Comparison of ENCODE assay signal across 14 mouse cellular contexts in the genomic region with DNA sequence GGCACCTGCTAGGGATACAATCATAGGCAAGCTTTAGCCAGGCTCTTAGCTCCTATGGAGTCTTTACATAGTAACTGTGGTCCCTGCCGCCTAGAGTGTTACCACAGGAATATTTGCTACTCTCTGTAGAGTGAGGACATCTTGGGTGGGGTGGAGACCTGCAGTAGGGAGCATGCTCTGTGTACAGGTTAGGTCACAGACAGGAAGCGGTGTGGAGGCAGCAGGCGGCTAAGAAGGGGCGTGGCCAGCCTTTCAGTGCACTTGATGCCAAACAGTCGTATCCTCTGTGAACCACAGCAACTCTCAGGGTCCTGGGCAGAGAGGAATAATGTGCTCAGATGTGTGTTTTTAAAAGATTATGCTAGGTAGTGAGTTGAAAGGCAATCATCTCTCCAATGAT. TPM values are rescaled to one million over a fixed set of nuclear protein-coding genes. Genes with fewer than 3 reads are reported as not detected.
DNase-seq lines count a peak whose midpoint lies in the region; ATAC-seq and TF ChIP-seq lines count a peak whose summit lies in the region.
"Had no signal": no experiment of that assay in that cellular context is flagged by ENCODE, and none has a peak within 500 bp of the region (broad histone marks: within the 10 kb centered on the region; RNA-seq: fewer than 3 reads in every experiment).

No protein-coding gene starts in this region.

- no peaks in the 10 kb centered on the region for H3K27me3 ChIP-seq in heart, embryonic 15.5 days
- H3K27me3 ChIP-seq in heart, embryonic 10.5 days (ENCODE audit: insufficient read depth, poor library complexity, severe bottlenecking): 0 out of 2 replicates have a peak, but pooled peaks cover 4% of the 10 kb centered on the region
- H3K27me3 ChIP-seq in thymus, adult 2 months (ENCODE audit: control insufficient read depth, insufficient read depth, low read length): no peaks in the 10 kb centered on the region
- peaks cover under 1% of the 10 kb centered on the region for H3K27me3 ChIP-seq in heart, embryonic 12.5 days (replicated peaks)

- intact Hi-C loops in heart, postnatal 36 days (cut with DNase I): loop anchor here (10.0 kb wide), 1 partner anchor 387 kb away; no protein-coding TSS in a partner anchor

- peaks cover 3% of the 10 kb centered on the region; the same call in 1 of the 2 replicates for H3K4me1 ChIP-seq in heart, embryonic 15.5 days (replicated peaks)
- H3K4me1 ChIP-seq in heart, embryonic 10.5 days: peaks cover 5% of the 10 kb centered on the region; the same call in 1 of the 2 replicates
- H3K4me1 ChIP-seq in thymus, adult 2 months (replicated peaks; ENCODE audit: control insufficient read depth, insufficient read depth, low read length): peaks cover 24% of the 10 kb centered on the region
- H3K4me1 ChIP-seq in heart, embryonic 12.5 days (replicated peaks): 0 out of 2 replicates have a peak, but pooled peaks cover 12% of the 10 kb centered on the region

- H3K4me3 ChIP-seq in heart, embryonic 15.5 days: no peak overlapping the region
- no peak overlapping the region for H3K4me3 ChIP-seq in heart, embryonic 10.5 days
- H3K4me3 ChIP-seq in thymus, adult 2 months (ENCODE audit: control insufficient read depth, insufficient read depth, low read length): no peak overlapping the region
- H3K4me3 ChIP-seq in heart, embryonic 12.5 days: no peak overlapping the region
- H3K4me3 ChIP-seq: erythroblast, embryonic 14.5 days; limb, embryonic 10.5 days had no signal

- no peak overlapping the region for H3K27ac ChIP-seq in heart, embryonic 15.5 days
- no peak overlapping the region for H3K27ac ChIP-seq in heart, embryonic 10.5 days
- H3K27ac ChIP-seq in thymus, adult 2 months (ENCODE audit: control insufficient read depth, insufficient read depth, low read length): peak overlapping the region; percentile 57
- H3K27ac ChIP-seq in heart, embryonic 12.5 days (ENCODE audit: poor library complexity, severe bottlenecking): no peak overlapping the region
- H3K27ac ChIP-seq: limb, embryonic 10.5 days had no signal

- DNase-seq in heart, embryonic 10.5 days (ENCODE audit: low spot score): no peak
- DNase-seq in thymus, adult 2 months: peak; percentile 76
- no peak for DNase-seq in frontal cortex, postnatal 10 days (ENCODE audit: low spot score in 2 of 2)
- DNase-seq in heart, postnatal 36 days: no peak
- DNase-seq: adrenal gland, postnatal 36 days; cerebellum, postnatal 14 days; kidney, adult 2 months; retina, postnatal 1 day had no signal

- H3K9ac ChIP-seq in heart, embryonic 15.5 days: no peak overlapping the region
- no peak overlapping the region for H3K9ac ChIP-seq in heart, embryonic 12.5 days

- no peak overlapping the region for H3K4me2 ChIP-seq in heart, embryonic 15.5 days
- no peak overlapping the region for H3K4me2 ChIP-seq in heart, embryonic 12.5 days

- H3K36me3 ChIP-seq in heart, embryonic 15.5 days: no peaks in the 10 kb centered on the region
- no peaks in the 10 kb centered on the region for H3K36me3 ChIP-seq in heart, embryonic 10.5 days
- no peaks in the 10 kb centered on the region for H3K36me3 ChIP-seq in thymus, adult 2 months (ENCODE audit: control insufficient read depth, insufficient read depth, low read length)
- H3K36me3 ChIP-seq in heart, embryonic 12.5 days: no peaks in the 10 kb centered on the region
- H3K36me3 ChIP-seq: limb, embryonic 10.5 days had no signal

- H3K9me3 ChIP-seq in heart, embryonic 15.5 days (replicated peaks): no peaks in the 10 kb centered on the region
- no peaks in the 10 kb centered on the region for H3K9me3 ChIP-seq in heart, embryonic 10.5 days
- H3K9me3 ChIP-seq in heart, embryonic 12.5 days (replicated peaks): no peaks in the 10 kb centered on the region
- H3K9me3 ChIP-seq: limb, embryonic 10.5 days had no signal

- ATAC-seq in heart, embryonic 15.5 days (replicated peaks; ENCODE audit: insufficient number of reproducible peaks, insufficient read depth, low FRiP score, low read depth): 0 out of 2 replicates have a peak, but pooled peaks have one; percentile 53
- ATAC-seq in activated CD4-positive, CD25-positive, alpha-beta regulatory T cell, adult 4 months: peak; percentile 99
- peak; percentile 86 for ATAC-seq in megakaryocyte, adult 5-6 weeks (ENCODE audit: poor library complexity, severe bottlenecking)
- ATAC-seq in heart, embryonic 12.5 days (ENCODE audit: insufficient number of reproducible peaks, low FRiP score): no peak

- TF ChIP-seq POLR2A in thymus, adult 2 months (IDR thresholded peaks at IDR 0.05; ENCODE audit: control insufficient read depth, extremely low read depth, insufficient read depth, low read length, poor library complexity): no peak

- TF ChIP-seq CTCF in thymus, adult 2 months (IDR thresholded peaks at IDR 0.05; ENCODE audit: borderline replicate concordance, control insufficient read depth, extremely low read depth, insufficient read depth, low read length, poor library complexity): no peak

- 40% methylated on average over 5 of the region's 5 CpGs for WGBS in heart, embryonic 15.5 days
- 43% methylated on average over 5 of the region's 5 CpGs for WGBS in heart, embryonic 10.5 days
- WGBS in thymus, adult 2 months: 2% methylated on average over 5 of the region's 5 CpGs
- WGBS in heart, embryonic 12.5 days: 32% methylated on average over 5 of the region's 5 CpGs

RNA-seq across cellular contexts. Expression of gene Gm12216, which starts 7.3 kb away (rescaled TPM):
- polyA plus RNA-seq in heart, embryonic 15.5 days (2015; fragmentation: Nextera tagmentation; extraction: Ambion mirVana): 0.74 and 2.5 TPM in 2 replicates
- polyA plus RNA-seq in heart, embryonic 10.5 days (2016; fragmentation: Nextera tagmentation; extraction: Ambion mirVana): 0.15 and 0.27 TPM in 2 replicates
- polyA plus RNA-seq in activated CD4-positive, CD25-positive, alpha-beta regulatory T cell, adult 4 months (2017; shearing (Covaris generic)): 10 to 100 TPM; 24.2 to 36.5 TPM
- total RNA-seq in megakaryocyte, adult 5-6 weeks (2015): 0.25 and 0.84 TPM in 2 replicates
- total RNA-seq in megakaryocyte, adult 5-6 weeks (2017): 0.70 TPM in 1 of 2 replicates, not detected in the other
- polyA plus RNA-seq in thymus, adult 2 months (2012; rRNA removed): 9.2 and 11.1 TPM in 2 replicates
- 1 to 10 TPM; 1.6 TPM for total RNA-seq in heart, postnatal 36 days (2021)
- 0.19 and 0.27 TPM in 2 replicates for polyA plus RNA-seq in heart, embryonic 12.5 days (2016; fragmentation: Nextera tagmentation; extraction: Ambion mirVana)
- polyA plus RNA-seq: erythroblast, embryonic 14.5 days had no signal

RNA-seq across cellular contexts. Expression of gene Slc22a5, which starts 39.7 kb away (rescaled TPM):
- 7.3 and 8.9 TPM in 2 replicates for polyA plus RNA-seq in heart, embryonic 15.5 days (2015; fragmentation: Nextera tagmentation; extraction: Ambion mirVana)
- polyA plus RNA-seq in heart, embryonic 10.5 days (2016; fragmentation: Nextera tagmentation; extraction: Ambion mirVana): 7.7 and 9.9 TPM in 2 replicates
- polyA plus RNA-seq in activated CD4-positive, CD25-positive, alpha-beta regulatory T cell, adult 4 months (2017; shearing (Covaris generic)): 10 to 100 TPM; 10.8 to 16.0 TPM
- total RNA-seq in megakaryocyte, adult 5-6 weeks (2015): 4.7 and 5.5 TPM in 2 replicates
- total RNA-seq in megakaryocyte, adult 5-6 weeks (2017): 4.6 and 6.6 TPM in 2 replicates
- polyA plus RNA-seq in thymus, adult 2 months (2012; rRNA removed): 16.4 and 18.8 TPM in 2 replicates
- 10 to 100 TPM; 28.4 to 30.4 TPM for total RNA-seq in heart, postnatal 36 days (2021)
- polyA plus RNA-seq in heart, embryonic 12.5 days (2016; fragmentation: Nextera tagmentation; extraction: Ambion mirVana): 8.9 and 9.6 TPM in 2 replicates
- polyA plus RNA-seq: erythroblast, embryonic 14.5 days had no signal
